Mouse (Mus musculus) left cerebral cortex, adult 2 months (tissue): ENCODE data around the gene Slc51a. TPM values are rescaled to one million over a fixed set of nuclear protein-coding genes. Genes with fewer than 3 reads are reported as not detected.

Experiments
- DNase-seq, 2 experiments: peaks; one replicate each; pipeline ENCODE4 v3.0.0; 2021 to 2022; ENCODE audit warnings: low spot score in 2 of 2, mixed read lengths in 1 of 2; ENCODE audit errors: extremely low spot score in 1 of 2
- H3K27ac ChIP-seq: fragments of 200-600 bp; 2 replicates; pipeline ENCODE4 v1.8.1; 2022
- H3K4me3 ChIP-seq: fragments of 200-600 bp; 2 replicates; pipeline ENCODE4 v1.8.1; 2022
- CTCF ChIP-seq: fragments of 200-600 bp; IDR thresholded peaks from 2 replicates; pipeline ENCODE4 v1.8.1; 2022; ENCODE audit warnings: antibody characterized with exemption, mild to moderate bottlenecking, moderate library complexity
- intact Hi-C: fragments of 180-260 bp; cut with DNase I; formaldehyde crosslinking; loops from one replicate; pipeline ENCODE4 v1.15.1; 2025
- long read RNA-seq, 2 experiments: library from polyadenylated mRNA; stranded (forward); transcript quantifications; one replicate each; pipeline ENCODE4 v2.0.0; 2021; ENCODE audit warnings: borderline mapping rate in 2 of 2
- total RNA-seq, 2 experiments: library from RNA; stranded (reverse); gene quantifications; 2 replicates each; pipeline ENCODE4 v1.2.3; 2021

The Slc51a gene
- not detected for total RNA-seq
- long read RNA-seq, experiment 1 = 0 reads
- long read RNA-seq, experiment 2 = 0 reads

- DNase-seq = no peak
- intact Hi-C loops = no loop called here
- Histone ChIP-seq H3K27ac (no peak within 1 kb of the TSS), H3K4me3 (no peak within 1 kb of the TSS)
- no peak for TF ChIP-seq CTCF
Measured at GRCm38 (mm10) chr16:32487234-32488111, at the start of gene Slc51a. TSS of gene Slc51a (minus strand) at chr16:32487879.

DNA sequence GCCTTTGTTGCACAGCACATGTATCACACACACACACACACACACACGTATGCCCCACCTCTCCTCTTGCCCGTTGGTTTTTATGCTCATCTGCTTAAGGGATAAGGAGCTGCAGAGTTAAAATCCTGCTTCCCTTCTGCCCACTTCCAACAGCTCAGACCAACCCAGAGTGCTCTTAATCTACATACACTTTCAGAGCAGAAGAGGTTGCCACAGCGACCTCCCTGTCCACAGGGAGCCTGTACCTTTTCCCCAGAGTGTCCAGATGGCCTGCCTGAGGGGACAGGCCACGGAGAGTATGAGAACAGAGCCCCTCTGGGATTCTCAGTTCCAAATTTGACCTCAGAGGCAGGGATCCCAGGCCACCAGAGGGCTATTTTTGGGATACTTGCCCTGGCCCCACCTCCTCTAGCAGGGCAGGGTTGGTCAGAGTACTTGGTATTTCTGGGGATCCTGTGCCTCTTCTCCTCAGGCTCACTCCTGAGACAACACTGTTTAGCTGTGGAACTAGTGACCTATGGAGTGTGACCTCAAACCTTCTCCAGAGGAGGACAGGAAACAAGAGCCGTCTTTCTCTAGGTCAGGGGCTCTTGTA, 47.6 kb upstream of the Slc51a start:
- Histone ChIP-seq H3K4me3 (no peak overlapping the region), H3K27ac (no peak overlapping the region; the same call in 1 of the 2 replicates)
- DNase-seq = no peak
- no peak for TF ChIP-seq CTCF
- intact Hi-C loops = no loop called here

GRCm38 (mm10) chr16:32532878-32533826, 45.5 kb upstream of the Slc51a start:
- no peak overlapping the region for H3K4me3 ChIP-seq
- intact Hi-C loops = no loop called here
- no peak overlapping the region for H3K27ac ChIP-seq
- no peak for TF ChIP-seq CTCF
- no peak for DNase-seq

DNA sequence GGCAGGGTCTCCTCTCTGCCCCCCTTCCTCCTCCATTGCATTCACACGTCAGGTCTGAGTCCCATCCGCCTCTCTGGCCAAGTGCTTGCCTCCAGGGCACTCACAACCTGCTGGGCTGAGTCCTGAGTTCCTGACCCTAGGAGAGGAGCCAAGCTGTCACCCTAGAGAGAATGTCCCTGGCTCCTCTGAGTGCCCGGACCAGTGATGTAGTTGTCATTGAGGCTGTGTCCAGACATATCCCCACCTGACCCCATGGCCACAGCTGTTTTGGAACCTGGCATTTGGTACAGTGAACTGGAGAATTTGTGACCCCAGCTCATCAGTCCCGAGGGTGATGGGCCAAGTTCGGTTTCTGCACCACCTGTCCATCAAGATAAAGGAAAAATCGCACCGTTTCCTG, 39.2 kb upstream of the Slc51a start:
- intact Hi-C loops = no loop called here
- H3K27ac ChIP-seq = no peak overlapping the region
- TF ChIP-seq CTCF = no peak
- DNase-seq = no peak
- no peak overlapping the region for H3K4me3 ChIP-seq

- no peak overlapping the region for H3K4me3 ChIP-seq
- no peak for DNase-seq
- no peak for TF ChIP-seq CTCF
- intact Hi-C loops = no loop called here
- peak overlapping the region; percentile 38; the same call in 1 of the 2 replicates for H3K27ac ChIP-seq
Measured at GRCm38 (mm10) chr16:32524244-32524615, 36.6 kb upstream of the Slc51a start.

GRCm38 (mm10) chr16:32523462-32524243, 36.0 kb upstream of the Slc51a start:
- Histone ChIP-seq H3K4me3 (no peak overlapping the region), H3K27ac (peak overlapping the region; percentile 38; the same call in 1 of the 2 replicates)
- DNase-seq = no peak
- intact Hi-C loops = no loop called here
- no peak for TF ChIP-seq CTCF

DNA sequence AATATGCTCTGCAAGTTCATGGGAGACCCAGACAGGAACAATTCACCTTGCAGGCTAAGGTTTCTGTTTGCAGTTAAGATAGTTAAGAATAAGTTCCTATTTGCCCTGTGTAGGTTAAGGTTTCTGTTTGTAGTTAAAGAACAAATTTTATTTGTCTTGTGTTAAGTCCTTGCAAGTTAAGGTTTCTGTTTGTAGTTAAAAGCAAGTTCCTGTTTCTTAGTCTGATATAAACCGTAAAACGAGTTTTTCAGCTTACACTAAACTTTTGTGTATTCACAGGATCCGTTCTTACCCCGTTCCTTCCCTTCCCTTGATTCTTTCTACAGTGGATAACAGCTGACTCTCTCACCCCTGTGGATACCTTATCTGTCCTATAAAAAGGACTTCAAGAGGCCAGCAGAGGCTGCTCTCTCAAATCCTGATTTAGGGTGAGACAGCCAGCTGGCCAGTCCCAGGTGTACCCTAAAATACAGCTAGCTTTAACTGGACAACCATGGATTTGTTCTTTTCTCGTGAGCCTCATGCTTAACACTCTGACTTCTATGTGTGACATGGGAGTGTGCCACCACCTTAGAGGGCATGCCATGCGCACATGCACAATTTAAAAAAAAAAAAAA, 35.0 kb upstream of the Slc51a start:
- no peak for DNase-seq
- Histone ChIP-seq H3K27ac (no peak overlapping the region), H3K4me3 (no peak overlapping the region)
- intact Hi-C loops = no loop called here
- TF ChIP-seq CTCF = no peak

DNA sequence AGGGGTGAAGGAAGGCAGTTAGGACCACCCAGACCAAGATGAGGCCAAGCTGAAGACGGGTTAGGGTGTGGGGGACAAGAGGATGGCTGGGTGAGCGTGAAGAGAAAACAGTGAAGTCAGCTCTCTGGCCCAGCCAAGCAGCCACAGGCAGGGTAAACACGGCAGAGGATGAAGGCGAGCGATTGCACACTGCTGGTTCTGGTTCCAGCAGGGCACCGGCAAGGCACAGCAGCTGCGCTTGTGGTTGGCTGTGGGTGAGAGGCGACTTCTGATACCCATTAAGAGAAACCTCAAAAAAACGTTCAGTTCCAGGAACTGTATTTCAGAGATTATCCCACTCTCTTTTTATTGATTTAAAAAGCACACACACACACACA, 32.7 kb upstream of the Slc51a start:
- Histone ChIP-seq H3K4me3 (no peak overlapping the region), H3K27ac (peak overlapping the region; percentile 75)
- TF ChIP-seq CTCF = no peak
- DNase-seq = no peak
- intact Hi-C loops = no loop called here

DNA sequence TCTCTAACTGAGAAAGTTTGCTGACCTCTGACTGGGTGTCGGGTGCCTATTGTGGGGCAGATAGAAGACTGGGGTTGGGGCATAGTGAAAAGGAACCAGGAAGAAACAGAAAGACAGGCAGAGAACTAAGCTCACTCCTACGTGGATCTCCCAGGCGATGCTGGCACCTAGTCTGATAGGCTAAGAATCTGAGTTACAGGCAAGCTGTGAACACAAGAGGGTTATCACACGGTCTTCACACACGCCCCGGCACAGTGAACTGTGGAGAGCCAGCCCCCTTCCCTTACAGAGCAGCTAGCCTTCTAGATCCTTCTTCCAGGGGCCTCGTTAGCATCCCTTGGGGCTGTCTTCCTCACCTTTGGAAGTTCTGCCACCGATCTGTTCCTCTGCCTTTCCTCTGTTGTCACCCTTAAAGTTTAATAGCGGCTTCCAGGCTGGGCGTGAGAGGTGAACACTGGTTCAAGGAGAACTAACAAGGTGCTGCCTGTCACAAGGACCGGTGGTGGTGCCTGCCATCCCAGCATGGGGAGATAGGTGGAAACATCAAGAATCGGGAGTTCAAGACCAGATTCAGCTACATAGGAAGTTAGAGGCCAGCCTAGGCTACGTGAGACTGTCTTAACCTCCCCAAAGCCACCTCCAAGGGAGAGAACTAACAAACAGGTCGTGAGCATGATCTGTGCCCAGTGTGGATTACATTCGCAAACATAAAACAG, 32.1 kb upstream of the Slc51a start:
- Histone ChIP-seq H3K27ac (peak overlapping the region; percentile 75), H3K4me3 (no peak overlapping the region)
- DNase-seq = no peak
- intact Hi-C loops = no loop called here
- TF ChIP-seq CTCF = no peak

DNA sequence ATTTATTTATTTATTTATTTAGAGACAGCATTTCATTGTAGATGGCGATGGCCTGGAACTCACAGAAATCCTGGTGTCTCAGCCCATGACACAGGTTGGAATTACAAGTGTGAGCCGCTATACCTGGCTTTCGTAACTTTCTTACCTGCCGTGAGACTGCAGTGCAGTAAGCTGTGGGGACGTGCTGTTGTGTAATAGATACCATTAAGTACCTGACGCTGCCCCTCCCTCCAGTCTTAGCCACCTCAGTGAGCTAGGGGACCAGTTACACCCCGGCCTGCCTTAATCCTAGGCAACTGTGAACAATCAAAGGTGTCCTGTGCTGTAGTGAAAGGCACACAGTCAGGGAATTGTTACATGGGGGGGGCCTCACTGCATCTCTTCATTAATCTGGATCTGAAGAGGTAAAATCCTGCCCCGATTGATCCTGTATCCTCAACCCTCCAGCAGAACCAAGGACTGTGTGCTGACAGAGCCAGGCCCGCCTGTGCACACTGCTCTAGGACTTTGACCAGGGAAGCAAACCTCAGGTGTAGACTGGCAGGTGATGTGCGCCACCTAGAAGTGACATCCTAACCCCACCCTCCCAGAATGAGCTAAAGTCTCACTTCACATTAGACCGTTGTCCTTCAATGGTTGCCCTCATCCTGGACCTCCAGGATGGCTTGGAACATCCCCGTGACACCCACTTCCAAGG, 30.3 kb upstream of the Slc51a start:
- Histone ChIP-seq H3K27ac (no peak overlapping the region), H3K4me3 (no peak overlapping the region)
- no peak for TF ChIP-seq CTCF
- intact Hi-C loops = no loop called here
- no peak for DNase-seq
